Mouse (Mus musculus): ENCODE measurements around the gene Tnfrsf21.

Tnfrsf21 gene

DNA sequence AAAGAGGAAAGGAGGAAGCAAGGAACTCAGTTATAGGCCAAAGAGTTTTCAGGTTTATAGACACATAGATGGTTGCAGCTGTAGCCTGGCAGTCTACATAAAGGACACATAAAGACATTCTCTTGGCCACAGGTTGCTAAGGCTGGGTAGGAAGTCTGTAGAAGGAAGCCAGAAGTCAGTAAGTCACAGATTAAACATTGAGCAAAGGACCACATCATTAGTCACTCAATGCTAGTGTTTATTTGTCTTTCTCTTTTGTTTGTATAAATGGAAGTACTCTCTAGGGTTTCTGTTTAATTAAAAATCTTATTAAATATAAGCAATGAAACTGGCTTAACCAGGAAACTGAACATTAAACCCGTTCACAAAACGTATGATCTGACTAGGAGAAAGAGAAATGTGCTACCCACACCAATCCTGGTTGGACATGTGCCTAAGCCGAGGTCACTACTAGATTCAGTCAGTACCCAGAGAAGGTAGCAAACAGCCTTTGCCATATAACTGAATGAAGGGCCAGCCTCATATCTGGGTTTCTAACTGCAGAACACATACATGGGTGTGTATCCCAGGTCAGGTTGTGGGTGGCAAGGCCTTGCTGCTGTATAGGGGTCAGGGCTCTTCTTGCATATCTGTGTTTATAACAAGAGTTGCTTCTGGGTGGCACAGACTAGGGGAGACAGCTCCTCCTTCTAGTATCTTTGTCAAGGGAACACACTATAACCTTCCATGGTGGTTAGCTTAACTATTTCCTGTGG, 113.9 kb downstream of the Tnfrsf21 start:
- no peak for DNase-seq (ENCODE audit: low spot score in 2 of 2)

DNA sequence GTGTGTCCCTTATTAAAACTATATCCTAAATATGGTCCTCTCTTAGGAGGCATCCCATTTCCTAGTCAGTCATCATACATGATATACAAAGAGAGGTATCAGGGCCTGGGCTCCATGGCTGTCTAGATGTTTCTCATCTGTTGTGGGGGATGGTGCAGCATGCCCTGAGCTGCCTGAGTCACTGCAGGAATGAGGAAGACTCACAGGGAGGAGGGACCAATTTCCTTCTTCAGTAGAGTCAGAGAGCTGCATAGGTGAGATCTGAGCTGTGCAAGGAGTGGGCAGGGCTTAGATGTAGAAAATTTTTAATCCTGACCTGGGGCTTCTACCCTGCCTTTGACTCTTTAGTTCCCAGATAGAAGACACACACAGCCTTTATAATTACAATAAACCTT, 114.5 kb downstream of the Tnfrsf21 start:
- DNase-seq (ENCODE audit: low spot score in 2 of 2), result no peak

DNA sequence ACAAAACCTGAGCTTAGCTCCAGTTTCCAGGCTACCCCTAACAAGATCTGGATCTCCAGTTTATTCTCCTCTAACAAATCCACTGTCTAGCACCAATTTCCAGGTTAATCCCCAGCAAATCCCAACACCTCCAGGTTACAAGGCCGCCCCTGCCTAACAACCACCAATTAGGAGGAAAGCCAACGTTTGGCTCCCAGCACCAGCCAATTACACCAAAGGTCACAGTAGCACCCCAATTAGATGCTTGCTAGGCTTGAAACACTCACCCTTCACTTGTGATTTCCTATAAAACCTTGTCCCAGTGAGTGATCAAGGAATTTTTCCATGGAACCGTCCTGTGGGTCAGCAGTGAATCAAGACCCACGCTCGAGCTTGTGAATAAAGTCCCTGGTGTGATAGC, 116.1 kb downstream of the Tnfrsf21 start:
- DNase-seq (ENCODE audit: low spot score in 2 of 2), result no peak

DNA sequence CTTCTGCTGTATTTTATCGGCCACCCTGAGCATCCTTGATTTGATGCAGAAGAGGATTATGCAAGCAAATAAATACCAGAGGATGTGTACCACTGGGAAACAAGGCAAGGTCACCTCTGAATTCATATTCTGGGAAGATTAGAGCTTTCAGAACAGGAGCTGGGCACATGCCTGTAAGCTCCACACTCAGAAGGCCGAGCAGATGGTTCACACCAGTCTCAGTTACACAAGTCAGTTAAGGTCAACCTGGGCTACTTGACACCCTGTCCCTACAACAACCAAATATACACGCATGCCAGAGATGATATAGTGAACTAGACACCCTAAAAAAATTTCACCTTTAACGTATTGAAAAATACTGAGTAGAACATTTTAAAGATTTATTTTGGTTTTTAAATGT, 116.8 kb downstream of the Tnfrsf21 start:
- DNase-seq (ENCODE audit: low spot score in 2 of 2), result no peak

DNA sequence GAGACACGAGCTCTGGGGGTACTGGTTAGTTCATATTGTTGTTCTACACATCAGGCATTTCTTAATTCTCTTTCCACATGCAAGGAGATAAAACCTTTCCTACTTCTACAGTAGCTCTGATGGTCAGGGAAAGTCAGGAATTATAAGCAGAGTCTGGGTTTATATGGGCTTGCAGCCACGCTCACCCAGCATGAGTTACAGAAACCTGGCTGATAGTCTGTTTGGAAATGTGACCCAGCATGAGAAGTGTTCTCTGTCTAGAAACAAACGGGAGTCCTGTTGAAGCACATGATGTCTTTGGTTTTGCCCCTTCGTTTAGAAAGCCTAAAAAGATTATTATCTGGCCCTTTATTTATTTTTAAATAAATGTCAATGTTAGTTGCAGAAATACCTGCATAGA, 118.6 kb downstream of the Tnfrsf21 start:
- DNase-seq (ENCODE audit: low spot score in 2 of 2), result no peak

DNA sequence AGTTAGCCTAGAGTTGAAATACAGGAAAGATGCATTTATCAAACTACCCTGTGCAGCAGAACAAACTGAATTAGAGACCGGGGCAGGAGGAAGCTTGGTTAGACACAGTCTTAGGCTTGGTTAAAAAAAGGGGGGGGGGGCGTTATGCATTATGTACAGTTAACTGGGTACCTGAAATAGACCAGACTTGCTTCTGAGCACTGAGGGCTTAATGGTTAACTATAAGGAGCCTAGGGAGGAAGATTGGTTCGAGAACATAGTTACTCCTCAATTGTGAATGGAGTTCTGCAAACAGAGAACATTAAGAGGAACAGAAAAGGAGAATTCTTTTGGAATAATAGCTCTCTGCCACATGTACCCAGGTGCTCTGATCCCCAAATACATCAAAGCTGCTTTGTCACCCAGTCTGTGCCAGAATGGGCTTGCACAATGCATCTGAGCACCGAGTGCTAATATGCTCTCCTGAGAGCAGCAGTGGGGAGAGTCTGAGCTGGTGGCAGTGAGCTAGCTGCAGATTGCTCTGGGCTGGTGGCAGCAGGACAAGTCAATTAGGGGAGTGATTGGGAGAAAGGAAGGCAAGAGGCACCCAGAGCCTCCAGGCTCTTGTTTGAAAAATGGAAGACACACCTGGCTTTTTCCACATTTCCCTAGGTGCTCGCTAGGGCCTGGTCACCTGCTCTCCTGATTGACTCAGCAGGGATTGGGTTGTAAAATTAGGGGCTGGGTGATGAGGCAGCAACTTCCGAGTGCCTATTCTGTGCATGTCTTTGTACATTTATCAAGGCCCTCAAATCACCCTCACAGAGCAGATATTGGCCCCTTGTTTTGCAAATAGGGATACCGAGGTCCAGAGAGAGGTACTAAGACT, 119.3 kb downstream of the Tnfrsf21 start:
- DNase-seq (ENCODE audit: low spot score in 2 of 2), result no peak

DNA sequence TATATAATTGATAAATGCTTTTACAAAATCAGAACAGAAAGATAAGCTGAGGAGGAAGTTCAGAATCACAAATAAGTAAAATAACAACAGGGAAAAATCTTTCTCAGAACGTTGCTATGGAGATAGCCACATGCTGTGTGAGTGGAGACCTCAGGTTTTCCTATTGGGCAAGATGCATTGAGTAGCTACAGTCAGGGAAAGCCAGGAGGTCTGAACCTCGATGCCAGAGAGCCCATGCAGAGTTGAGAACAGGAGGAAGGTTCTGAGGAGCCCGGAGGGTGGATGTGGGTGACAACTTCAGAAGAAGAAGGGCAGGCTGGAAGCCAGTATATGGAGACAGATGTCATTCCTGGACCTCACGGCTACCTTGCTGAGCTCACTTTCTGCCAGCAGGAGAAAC, 120.4 kb downstream of the Tnfrsf21 start:
- DNase-seq (ENCODE audit: low spot score in 2 of 2), result no peak

DNA sequence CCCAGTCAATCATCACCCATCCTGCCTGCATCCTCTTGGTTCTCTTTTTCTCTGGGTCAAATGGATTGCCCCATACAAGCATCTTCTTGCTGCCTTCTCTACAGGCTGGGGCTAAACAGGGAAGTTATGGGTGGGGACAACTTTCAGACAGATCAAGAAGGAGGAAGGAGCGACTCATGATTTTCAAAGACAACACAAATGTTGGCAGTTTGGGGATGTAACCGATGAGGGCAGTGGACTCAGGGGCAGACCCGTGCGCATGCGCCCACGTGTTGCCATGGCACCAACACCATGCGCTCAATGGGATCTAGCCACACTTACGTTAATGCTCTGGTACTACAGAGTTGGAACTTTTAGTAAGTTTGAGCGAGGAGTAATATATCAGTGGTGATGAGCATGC, 121.5 kb downstream of the Tnfrsf21 start:
- DNase-seq (ENCODE audit: low spot score in 2 of 2), result peak; percentile 46 to 70

DNA sequence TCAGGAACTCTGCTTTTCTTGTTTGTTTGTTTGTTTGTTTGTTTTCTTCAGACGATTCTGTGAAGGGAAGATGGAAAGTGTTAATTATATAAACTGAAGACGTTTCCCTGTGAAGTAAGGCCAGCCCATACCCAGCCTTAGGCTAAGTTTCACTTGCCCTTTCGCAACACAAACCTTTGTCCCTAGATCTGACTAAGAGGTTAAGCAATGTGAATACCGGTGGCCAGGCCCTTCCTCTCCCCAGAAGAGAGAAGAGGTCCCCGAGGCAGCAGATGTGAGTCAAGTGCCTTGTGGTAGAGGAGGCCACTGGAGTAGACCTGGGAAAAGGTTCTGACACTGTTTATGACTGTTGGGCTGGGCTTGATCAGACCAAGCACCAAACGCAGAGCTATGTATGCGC, 122.0 kb downstream of the Tnfrsf21 start:
- DNase-seq (ENCODE audit: low spot score in 2 of 2), result peak in 1 of 2 experiments; percentile 23
